Mouse (Mus musculus) cerebellum, adult 2 months (tissue): Measurements from ENCODE around the gene Hist1h2bf.
"Not testable (repeated sequence)": the region's sequence is repeated elsewhere in the genome, so short reads cannot be mapped to it uniquely, and the experiment has no call there.

Source experiments
- CTCF ChIP-seq: fragments of 200-500 bp; IDR thresholded peaks from 2 replicates; pipeline ENCODE4 v1.5.1; 2011; ENCODE audit warnings: low read depth, mild to moderate bottlenecking, control low read depth, low read length, moderate library complexity, borderline replicate concordance; ENCODE audit not compliant: insufficient read depth
- POLR2A ChIP-seq: fragments of 200-500 bp; IDR thresholded peaks from 2 replicates; pipeline ENCODE4 v1.6.1; 2011; ENCODE audit warnings: low read length, control low read depth, borderline replicate concordance; ENCODE audit not compliant: insufficient read depth

- not testable (repeated sequence) for TF ChIP-seq CTCF, POLR2A
Measured at GRCm38 (mm10) chr13:23542999-23543607, 30.9 kb downstream of the Hist1h2bf start, which contains the start of gene Hist1h2bh.
